Mouse (Mus musculus) cerebellum, adult 2 months (tissue): Measurements from ENCODE around the gene Glmp. TPM values are rescaled to one million over a fixed set of nuclear protein-coding genes. Genes with fewer than 3 reads are reported as not detected.
A peak's percentile ranks its signal among the peaks of the same experiment; 100 is the strongest.
"Not testable (repeated sequence)": the region's sequence is repeated elsewhere in the genome, so short reads cannot be mapped to it uniquely, and the experiment has no call there.

Experiments
- DNase-seq, 2 experiments: peaks; one replicate each; pipeline ENCODE4 v3.0.0; 2021
- H3K27ac ChIP-seq: fragments of 200-500 bp; 2 replicates; pipeline ENCODE4 v1.5.1; 2012; ENCODE audit warnings: low read length, control low read depth, inconsistent platforms; ENCODE audit not compliant: insufficient read depth
- H3K27me3 ChIP-seq: fragments of 200-500 bp; 2 replicates; pipeline ENCODE4 v1.6.1; 2012; ENCODE audit warnings: inconsistent platforms, mild to moderate bottlenecking, low read length, moderate library complexity; ENCODE audit not compliant: control insufficient read depth, insufficient read depth
- H3K4me1 ChIP-seq: fragments of 200-500 bp; 2 replicates; pipeline ENCODE4 v1.6.1; 2011; ENCODE audit warnings: low read length; ENCODE audit not compliant: control insufficient read depth, insufficient read depth
- H3K4me3 ChIP-seq: fragments of 200-500 bp; replicated peaks from 2 replicates; pipeline ENCODE3; 2011; ENCODE audit warnings: mild to moderate bottlenecking, low read depth, low read length, control low read depth; ENCODE audit not compliant: insufficient read depth
- CTCF ChIP-seq: fragments of 200-500 bp; IDR thresholded peaks from 2 replicates; pipeline ENCODE4 v1.5.1; 2011; ENCODE audit warnings: low read depth, mild to moderate bottlenecking, control low read depth, low read length, moderate library complexity, borderline replicate concordance; ENCODE audit not compliant: insufficient read depth
- POLR2A ChIP-seq: fragments of 200-500 bp; IDR thresholded peaks from 2 replicates; pipeline ENCODE4 v1.6.1; 2011; ENCODE audit warnings: low read length, control low read depth, borderline replicate concordance; ENCODE audit not compliant: insufficient read depth
- WGBS: fragments of 180-500 bp; shearing (Covaris S2); methylation state at CpG from one replicate; pipeline ENCODE4 v1.1.7; 2018; 5-methylcytosine and 5-hydroxymethylcytosine counted together
- polyA plus RNA-seq: library from polyadenylated mRNA; depleted of rRNA; stranded (reverse); fragments of >200 nt; gene quantifications from 2 replicates; pipeline ENCODE4 v1.2.3, GENCODE M21; 2012; rRNA removed

Glmp gene
- polyA plus RNA-seq, result 109 and 110 TPM in 2 replicates

GRCm38 (mm10) chr3:88324951-88325405, at the start of gene Glmp:
Gene Glmp (plus strand): TSS chr3:88325023.
- Histone ChIP-seq H3K4me1 (peaks cover 7% of the 10 kb centered on the region), H3K27me3 (no peaks in the 10 kb centered on the region), H3K27ac (peak within 1 kb of the TSS; percentile 46; the same call in 1 of the 2 replicates), H3K4me3 (peak within 1 kb of the TSS; percentile 98)
- DNase-seq, result peak; percentile 71 to 75
- WGBS, result under 1% methylated on average over 10 of the region's 10 CpGs
- no peak for TF ChIP-seq CTCF
- peak; percentile 70; the same call in 1 of the 2 replicates for TF ChIP-seq POLR2A

DNA sequence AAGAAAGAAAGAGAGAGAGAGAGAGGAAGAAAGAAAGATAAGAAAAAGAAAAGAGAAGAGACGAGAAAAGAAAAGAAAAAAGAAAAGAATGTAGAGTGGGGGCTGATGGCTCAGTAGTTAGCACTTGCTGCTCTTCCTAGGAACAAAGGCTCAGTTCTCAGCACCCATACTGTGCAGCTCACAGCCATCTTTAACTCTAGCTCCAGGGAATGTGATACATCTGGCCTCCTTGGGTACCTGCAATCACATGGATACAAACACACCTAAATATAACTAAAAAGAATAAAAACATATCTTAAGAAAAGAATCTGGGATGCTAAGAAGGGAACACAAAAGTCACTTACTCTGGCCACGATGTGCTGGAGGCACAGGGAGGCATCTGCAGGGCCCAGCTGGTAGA, 48.7 kb upstream of the Glmp start:
- 80% methylated on average over 2 of the region's 2 CpGs for WGBS
- no peaks in the 10 kb centered on the region for H3K27me3 ChIP-seq
- no peak for DNase-seq
- no peaks in the 10 kb centered on the region for H3K4me1 ChIP-seq
- no peak overlapping the region for H3K4me3 ChIP-seq
- no peak for TF ChIP-seq CTCF
- no peak for TF ChIP-seq POLR2A
- no peak overlapping the region for H3K27ac ChIP-seq

DNA sequence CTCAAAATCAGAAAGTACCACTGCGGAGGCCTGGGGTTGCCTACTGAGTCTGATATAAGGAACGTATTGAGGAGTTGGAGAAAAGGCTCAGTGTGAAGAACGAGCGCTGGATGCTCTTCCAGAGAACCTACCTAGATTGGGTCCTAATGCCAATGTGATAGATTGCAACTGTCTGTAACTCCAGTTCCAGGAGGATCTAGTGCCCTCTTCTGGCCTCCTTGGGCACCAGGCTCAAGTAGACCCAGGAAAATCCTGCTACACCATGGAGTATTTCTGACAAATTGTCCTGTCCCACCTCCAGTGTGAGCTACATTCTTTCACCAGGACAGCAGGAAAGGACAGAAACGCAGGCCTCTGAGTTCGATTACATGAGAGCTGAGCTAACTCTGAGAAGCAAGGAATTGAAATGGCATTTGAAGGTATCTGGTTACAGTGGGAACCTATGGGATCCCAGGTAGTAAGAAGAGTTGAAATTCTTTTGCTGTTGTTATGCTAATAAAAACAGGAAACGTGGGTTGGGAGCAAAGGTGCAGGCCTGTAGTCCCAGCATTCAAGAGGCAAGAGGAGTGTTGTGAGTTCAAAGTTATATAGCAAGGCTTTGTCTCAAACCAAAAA, 48.2 kb upstream of the Glmp start:
- Histone ChIP-seq H3K4me1 (no peaks in the 10 kb centered on the region), H3K4me3 (no peak overlapping the region), H3K27me3 (no peaks in the 10 kb centered on the region), H3K27ac (no peak overlapping the region)
- 42% methylated on average over 7 of the region's 7 CpGs for WGBS
- TF ChIP-seq CTCF (peak; percentile 61; the same call in 1 of the 2 replicates), POLR2A (no peak)
- DNase-seq, result peak; percentile 25 to 32

DNA sequence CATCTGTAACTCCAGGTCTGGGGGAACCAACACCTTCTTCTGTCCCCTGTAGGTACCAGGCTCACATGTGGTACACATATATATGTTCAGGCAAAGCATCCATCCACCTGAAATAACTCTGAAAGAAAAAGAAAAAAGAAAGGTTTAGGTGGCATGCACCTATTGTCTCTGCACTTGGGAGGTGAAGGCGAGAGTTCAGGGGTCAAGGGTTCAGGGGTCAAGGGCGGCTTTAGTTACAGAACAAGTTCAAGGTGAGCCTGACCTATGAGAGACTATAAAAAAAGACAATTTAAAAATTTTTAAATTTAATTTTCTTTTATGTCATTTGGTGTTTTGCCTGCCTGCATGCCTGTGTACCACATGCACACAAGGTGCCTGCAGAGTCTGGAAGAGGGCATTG, 44.8 kb upstream of the Glmp start:
- TF ChIP-seq POLR2A (no peak), CTCF (no peak)
- H3K4me3 ChIP-seq, result no peak overlapping the region
- 92% methylated on average over 2 of the region's 2 CpGs for WGBS
- no peak for DNase-seq
- H3K27me3 ChIP-seq, result no peaks in the 10 kb centered on the region
- no peak overlapping the region for H3K27ac ChIP-seq
- H3K4me1 ChIP-seq, result no peaks in the 10 kb centered on the region

- not testable (repeated sequence) for H3K4me3 ChIP-seq, DNase-seq, H3K4me1 ChIP-seq, H3K27me3 ChIP-seq, H3K27ac ChIP-seq
- WGBS, result 62% methylated on average over 11 of the region's 11 CpGs
Observed at GRCm38 (mm10) chr3:88281141-88281916, 43.5 kb upstream of the Glmp start.

DNA sequence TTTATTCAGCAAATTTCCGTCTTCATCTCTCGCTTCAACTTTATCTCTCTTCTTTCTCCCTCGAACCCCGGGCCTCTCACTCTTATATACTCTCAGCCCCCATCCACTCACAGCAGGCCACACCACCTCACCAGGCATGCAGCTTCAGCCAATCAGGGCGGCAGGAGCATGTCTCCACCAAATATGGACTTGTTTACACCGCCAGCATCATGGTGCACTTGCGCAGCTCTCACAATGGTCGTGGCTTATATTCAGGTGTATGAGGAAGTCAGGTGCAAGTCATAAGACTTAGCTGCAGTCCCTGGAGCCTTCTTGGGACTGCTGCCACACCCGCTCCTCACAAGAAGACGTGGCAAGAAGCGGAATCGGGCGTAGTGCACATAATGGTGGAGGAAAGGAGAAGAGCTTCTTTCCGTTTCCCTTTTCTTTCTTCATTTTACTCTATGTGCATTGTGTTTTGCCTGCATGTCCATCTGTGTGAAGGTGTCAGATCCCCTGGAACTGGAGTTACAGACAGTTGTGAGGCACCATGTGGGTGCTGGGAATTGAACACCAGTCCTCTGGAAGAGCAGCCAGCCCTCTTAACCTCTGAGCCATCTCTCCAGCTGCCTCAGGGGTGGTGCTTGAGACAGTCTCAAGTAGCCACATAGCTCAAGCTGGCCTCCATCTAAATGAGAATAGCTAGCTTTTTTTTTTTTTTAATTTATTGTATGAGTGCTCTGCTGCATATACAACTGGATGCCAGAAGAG, 39.8 kb upstream of the Glmp start:
- H3K27ac ChIP-seq, H3K27me3 ChIP-seq, H3K4me3 ChIP-seq, DNase-seq, H3K4me1 ChIP-seq: not testable (repeated sequence)
- WGBS, result 94% methylated on average over 14 of the region's 14 CpGs

- H3K4me1 ChIP-seq, H3K4me3 ChIP-seq, H3K27me3 ChIP-seq, DNase-seq, H3K27ac ChIP-seq: not testable (repeated sequence)
- WGBS, result 100% methylated on average over 2 of the region's 2 CpGs
Observed at GRCm38 (mm10) chr3:88285565-88285895, 39.3 kb upstream of the Glmp start.

GRCm38 (mm10) chr3:88287110-88287509, 37.7 kb upstream of the Glmp start, which contains the start of gene Gm38392:
Gene Gm38392 (minus strand): TSS chr3:88287210.
- H3K4me1 ChIP-seq, result no peaks in the 10 kb centered on the region
- TF ChIP-seq CTCF (no peak), POLR2A (no peak)
- DNase-seq, result no peak
- WGBS, result 99% methylated on average over 4 of the region's 4 CpGs
- no peaks in the 10 kb centered on the region for H3K27me3 ChIP-seq
- no peak within 1 kb of the TSS for H3K27ac ChIP-seq
- no peak within 1 kb of the TSS for H3K4me3 ChIP-seq

DNA sequence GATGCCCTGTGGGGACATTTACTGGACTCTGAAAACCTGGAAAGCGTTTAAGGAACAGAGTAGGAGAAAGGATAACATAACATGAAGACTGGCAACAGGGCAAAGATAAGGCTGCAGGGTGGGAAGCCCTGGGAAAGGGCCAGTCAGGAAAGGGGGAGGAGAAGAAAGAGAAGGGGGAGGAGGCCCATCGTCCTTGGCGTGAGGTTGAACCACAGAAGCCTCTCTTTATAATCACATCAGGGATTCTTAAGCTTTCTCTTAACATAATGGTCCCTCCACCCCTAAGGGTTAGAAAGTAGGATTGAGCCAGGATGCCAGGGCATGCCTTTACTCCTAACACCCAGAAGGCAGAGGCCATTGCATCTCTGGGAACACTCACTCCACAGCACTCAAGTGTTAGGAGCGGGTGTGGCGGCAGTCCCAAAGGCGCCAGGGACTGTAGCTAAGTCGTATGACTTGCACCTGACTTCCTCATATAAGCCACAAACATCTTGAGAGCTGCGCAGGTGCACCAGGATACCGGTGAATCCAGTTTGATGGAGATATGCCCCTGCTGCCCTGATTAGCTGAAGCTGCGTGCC, 36.6 kb upstream of the Glmp start:
- not testable (repeated sequence) for H3K4me1 ChIP-seq, H3K27ac ChIP-seq, DNase-seq, H3K27me3 ChIP-seq, H3K4me3 ChIP-seq
- 67% methylated on average over 10 of the region's 10 CpGs for WGBS
